Mouse (Mus musculus) gastrocnemius, postnatal 36 days (tissue): ENCODE measurements around the gene Inmt. TPM values are rescaled to one million over a fixed set of nuclear protein-coding genes. Genes with fewer than 3 reads are reported as not detected.
"Not testable (repeated sequence)": the region's sequence is repeated elsewhere in the genome, so short reads cannot be mapped to it uniquely, and the experiment has no call there.

Source experiments
- DNase-seq, 2 experiments: peaks; one replicate each; pipeline ENCODE4 v3.0.0; 2022
- intact Hi-C: fragments of 180-260 bp; cut with DNase I; formaldehyde crosslinking; loops from one replicate; pipeline ENCODE4 v1.15.1; 2025
- long read RNA-seq, 2 experiments: library from polyadenylated mRNA; stranded (forward); transcript quantifications; one replicate each; pipeline ENCODE4 v2.0.0; 2021
- total RNA-seq, 2 experiments: library from RNA; stranded (reverse); gene quantifications; 2 replicates each; pipeline ENCODE4 v1.2.3; 2021

Inmt gene
- total RNA-seq, result 10 to 100 TPM in 1 of 2 experiments, 1 to 10 TPM in 1; 7.3 to 10.8 TPM
- long read RNA-seq, experiment 1, partial matches to known transcripts, result 1 of 3 reads
- long read RNA-seq, experiment 1, other reads (novel, unspliced or antisense), result 0 of 3 reads
- long read RNA-seq, experiment 2, partial matches to known transcripts, result 1 of 4 reads
- long read RNA-seq, experiment 2, other reads (novel, unspliced or antisense), result 0 of 4 reads

- intact Hi-C loops, result no loop called here
These were observed at the start of gene Inmt for GRCm38 (mm10) chr6:55174741-55175181. Inmt (minus strand) TSS chr6:55175043.

DNA sequence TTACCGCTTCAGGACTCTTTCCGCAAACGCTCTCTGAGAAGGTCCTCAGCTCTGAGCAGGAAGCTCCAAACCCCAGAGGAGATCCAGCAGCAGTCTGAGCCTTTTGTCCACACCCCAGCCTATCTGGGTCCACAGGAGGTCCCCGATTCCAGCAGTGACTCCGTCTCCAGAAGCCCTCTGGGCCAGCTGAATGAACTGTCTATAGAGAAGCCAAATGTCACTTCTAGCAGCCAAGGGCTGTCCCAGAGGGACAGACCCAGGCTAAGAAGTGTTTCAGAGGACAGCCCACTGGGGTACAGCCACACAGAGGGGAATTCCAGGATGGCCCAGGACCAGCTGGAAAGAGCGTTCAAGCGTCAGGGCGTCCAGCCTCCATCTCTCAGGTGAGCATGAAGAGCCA is 49.1 kb upstream of the Inmt start:
- DNase-seq, result no peak
- intact Hi-C loops, result no loop called here

More at GRCm38 (mm10) chr6:55174741-55175181, at the start of gene Inmt:
- no peak for DNase-seq

- DNase-seq, result no peak
- intact Hi-C loops, result no loop called here
These were observed 43.4 kb upstream of the Inmt start for GRCm38 (mm10) chr6:55218232-55218631.

GRCm38 (mm10) chr6:55214541-55214940 is 39.7 kb upstream of the Inmt start:
- intact Hi-C loops, result no loop called here
- peak; percentile 29 to 37 for DNase-seq

DNA sequence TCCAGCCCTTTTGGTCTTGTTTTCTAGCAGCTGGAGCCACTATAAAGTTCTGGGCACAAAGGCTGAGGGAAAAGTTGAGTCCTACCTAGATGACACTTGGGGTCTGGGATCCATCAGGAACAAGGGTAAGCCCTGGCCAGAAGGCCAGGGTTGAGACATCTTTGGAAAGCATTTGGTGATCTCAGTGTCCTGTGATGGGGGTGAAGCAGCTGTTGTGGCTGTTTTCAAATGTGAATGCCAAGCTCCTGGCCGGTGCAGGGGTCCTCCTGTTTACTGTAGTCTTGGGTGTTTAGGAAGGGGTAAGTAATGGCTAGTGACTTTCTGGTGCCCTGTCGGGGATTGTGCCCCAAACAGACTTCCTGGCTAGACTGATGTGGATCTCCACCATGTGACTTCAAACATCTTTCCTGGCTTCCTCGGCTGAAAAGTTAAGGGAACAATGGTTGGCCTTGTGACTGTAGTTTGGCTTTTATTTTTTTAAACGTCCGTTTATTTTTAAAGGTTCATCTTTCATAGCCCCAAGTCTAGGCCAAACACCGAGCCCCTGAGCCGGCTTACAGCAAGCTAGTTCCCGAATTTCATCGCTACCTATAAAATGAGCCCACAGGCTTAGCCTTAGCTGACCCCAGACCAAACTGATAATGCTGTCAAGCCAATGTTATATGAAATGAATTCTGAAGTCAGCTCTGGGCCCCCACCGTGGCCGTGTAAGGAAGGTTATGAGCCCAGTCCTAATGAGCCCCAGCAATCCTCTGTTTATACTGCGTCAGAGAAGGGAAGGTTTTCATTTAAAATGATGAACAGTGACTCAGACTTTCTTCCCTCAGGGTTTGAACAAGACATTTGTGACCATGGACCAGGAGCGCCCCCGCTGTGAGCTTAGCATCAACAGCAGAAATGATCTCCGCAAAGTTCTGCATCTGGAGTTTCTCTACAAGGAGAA is 35.9 kb upstream of the Inmt start:
- peak in 1 of 2 experiments; percentile 41 for DNase-seq
- intact Hi-C loops, result no loop called here

DNA sequence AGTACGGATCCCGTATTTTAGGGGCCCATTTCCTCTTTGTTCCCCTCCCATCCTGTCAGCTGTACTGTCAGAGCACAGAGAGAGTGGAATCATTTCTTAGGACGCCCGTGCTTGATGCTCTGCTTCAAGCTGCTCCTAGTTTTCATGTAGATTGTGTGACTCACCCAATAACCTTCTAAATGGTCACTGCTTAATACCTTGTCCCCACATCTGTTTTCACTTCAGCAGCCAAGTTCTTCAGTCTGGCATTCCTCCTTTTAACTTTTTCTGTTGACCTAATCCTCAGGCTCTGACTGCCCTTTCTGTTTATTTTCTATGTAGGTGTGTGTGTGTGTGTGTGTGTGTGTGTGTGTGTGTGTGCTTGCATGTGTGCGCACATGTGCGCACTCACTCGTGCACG is 32.9 kb upstream of the Inmt start:
- no peak for DNase-seq
- intact Hi-C loops, result no loop called here

- intact Hi-C loops, result no loop called here
- DNase-seq, result no peak
These were observed 29.1 kb upstream of the Inmt start for GRCm38 (mm10) chr6:55203931-55204330.

GRCm38 (mm10) chr6:55202913-55203910 is 28.4 kb upstream of the Inmt start, which contains the start of gene Mindy4:
Mindy4 (plus strand) TSS chr6:55203383.
- intact Hi-C loops, result no loop called here

DNA sequence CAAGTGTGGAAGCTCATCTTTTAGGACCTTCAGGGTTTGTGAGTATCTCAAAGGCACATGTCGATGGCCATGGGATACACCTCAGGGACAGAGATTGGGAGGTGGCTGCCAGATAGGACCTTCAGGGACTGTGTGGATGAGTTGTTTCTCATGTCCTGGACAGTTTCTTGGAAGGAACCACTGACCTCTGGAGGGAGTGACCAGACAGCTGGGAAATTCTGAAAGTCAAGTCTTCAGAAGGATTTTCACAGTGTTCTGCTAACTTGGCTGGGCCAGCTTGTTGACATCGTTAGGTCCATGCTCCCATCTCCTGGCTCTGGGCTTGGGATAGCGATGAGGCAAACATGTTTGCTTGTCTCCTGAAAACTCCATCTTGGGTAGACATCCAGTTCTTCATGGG is 24.2 kb upstream of the Inmt start:
- DNase-seq, result no peak
- intact Hi-C loops, result no loop called here

More at GRCm38 (mm10) chr6:55202913-55203910, 28.4 kb upstream of the Inmt start, which contains the start of gene Mindy4:
- peak; percentile 82 to 91 for DNase-seq

DNA sequence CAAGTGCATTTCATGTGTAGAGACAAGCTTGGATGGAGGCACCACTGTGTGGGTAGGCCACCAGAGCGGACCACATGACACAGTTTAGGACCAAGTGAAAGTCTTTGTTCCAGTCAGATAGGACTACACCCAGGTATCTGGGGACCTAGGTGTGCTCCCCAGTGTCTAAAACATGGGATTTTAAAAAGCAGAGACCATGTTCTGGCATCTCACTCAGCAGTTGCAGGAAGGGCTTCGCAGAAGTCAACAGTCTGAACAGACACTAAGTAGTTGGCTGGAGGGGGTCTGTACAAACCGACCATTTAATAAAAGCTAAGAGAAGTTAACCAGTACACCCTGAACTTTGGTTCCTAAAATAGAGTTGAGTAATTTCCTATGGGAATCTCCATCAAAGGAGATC is 18.3 kb upstream of the Inmt start:
- intact Hi-C loops, result no loop called here
- no peak for DNase-seq

DNA sequence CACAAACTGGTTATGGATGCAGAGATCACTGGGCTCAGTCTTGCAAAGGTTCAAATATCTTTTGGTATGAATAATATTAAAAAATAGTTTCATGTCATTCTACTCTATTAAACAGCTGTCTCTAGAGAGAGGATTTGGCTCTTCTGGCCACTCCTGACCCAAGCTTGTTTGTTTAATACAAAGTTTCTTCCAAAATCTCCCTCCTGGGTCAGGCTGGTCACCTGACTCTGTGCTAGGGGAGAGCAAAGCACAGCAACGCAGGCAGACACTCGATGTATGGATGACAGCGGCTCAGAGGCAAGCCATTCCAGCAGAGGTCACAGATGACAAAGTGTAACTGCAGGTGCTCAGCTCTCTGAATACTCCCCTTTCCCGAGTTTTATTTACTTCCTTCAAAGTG is 16.7 kb upstream of the Inmt start:
- DNase-seq, result no peak
- intact Hi-C loops, result no loop called here

DNA sequence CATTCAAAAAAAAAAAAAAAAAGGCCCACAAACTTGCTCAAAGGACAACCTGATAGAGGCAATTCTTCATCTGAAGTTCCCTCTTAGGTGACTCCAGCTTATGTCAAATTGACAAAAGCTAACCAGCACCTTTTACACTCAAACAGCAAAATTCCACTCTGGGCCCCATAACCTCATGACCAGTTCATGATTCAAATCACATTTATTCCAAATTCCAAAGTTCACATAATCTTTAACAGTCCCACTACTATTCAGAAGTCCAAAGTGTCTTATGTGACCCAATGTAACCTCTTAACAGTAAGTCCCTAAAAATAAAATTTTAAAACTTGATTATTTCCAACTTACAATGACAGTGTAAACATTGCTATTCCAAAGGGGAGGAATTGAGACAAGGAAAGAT is 14.6 kb upstream of the Inmt start:
- intact Hi-C loops, result no loop called here
- no peak for DNase-seq

DNA sequence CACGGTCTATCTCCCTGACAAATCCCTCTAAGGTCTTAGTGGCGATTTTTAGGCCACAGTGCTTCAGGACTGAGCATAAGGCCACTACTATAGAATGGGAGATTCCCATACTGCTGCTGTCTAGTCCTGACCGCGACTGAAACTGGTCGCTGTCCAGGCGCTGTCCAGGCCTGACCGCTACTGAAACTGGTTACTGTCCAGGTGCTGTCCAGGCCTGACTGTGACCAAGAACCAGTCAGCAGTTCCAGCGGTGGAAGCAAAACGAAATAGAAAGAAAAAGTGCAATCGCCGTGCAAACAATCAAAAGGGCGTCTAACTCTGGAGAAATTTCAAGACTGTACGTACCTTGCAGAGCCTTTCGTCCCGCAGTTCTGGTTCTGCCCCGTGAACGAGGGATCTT is 13.0 kb upstream of the Inmt start:
- intact Hi-C loops, DNase-seq: not testable (repeated sequence)

DNA sequence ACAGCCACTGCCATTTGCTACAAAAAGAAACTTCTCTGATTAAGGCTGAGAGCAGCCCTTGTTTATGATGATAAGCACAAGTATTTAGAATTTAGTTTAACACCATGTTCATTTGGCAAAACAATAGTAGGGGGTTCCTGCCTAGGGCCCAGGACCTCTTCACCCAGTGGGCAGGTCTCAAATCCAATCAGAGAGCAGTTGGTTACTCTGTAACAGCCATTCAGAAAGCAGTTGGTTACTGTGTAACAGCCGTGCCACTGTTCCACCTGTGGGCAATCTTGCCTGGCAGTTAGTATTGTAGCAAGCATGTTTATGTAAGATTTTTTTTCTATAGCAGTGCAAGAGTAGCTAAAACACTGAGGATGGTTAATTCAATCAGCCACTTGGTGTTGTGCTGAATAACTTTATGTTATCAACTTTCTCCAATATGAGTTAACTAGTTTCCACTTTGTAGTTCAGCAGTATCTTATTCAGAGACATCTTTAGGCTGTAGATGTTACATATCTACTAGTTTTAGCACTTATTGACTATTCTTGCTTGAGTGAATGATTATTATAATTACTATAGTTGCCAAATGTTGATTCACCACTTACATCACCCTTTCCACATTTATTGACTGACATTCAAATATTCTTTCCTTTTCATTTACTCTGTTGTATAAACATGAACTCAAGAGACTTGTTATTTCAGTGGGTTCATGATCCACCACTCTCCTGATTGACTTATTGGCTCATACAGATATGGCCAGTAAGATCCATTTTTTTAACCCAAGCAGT is 8.0 kb upstream of the Inmt start:
- no peak for DNase-seq
- intact Hi-C loops, result no loop called here

DNA sequence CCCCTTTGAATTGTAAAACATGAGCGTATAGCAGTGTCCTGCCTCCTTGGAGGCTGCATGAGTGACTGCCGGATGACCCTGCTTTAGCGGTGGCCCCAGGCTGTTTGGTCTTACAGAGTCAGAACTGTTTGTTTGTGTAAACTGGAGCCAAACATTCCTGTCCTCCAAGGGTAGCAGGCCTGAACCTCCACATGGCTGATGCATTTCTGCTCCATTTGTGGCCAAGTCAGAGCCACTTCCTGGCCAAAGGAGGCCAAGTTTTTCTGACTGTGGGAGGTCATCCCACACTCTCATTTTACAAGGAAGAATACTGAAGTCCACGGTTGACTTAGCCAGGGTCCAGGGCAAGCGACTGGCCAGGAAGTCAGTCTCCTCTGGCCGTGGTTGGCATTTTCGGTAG is 4.7 kb upstream of the Inmt start:
- no peak for DNase-seq
- intact Hi-C loops, result no loop called here

GRCm38 (mm10) chr6:55177060-55177732 is 2.4 kb upstream of the Inmt start:
- no peak for DNase-seq
- intact Hi-C loops, result no loop called here

GRCm38 (mm10) chr6:55175892-55176291 is 1.0 kb upstream of the Inmt start:
- no peak for DNase-seq
- intact Hi-C loops, result no loop called here

DNA sequence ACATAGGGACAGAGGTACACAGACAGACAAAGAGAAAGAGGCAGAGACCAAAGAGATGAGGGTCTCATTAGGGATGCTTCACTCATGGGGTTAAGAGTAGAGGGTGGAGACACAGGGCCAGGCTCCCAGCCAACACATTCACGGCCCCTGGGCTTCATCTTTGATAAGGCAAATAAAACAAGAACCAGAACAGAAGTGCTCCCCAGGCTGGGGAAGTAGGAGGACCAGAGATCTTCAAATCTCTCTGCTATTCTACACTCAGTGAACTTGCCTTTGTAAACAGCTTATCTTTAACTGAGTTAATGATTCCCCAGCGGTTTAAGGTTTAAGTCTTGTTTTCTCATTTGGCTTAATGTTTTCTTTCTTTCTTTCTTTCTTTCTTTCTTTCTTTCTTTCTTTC is 613 bp upstream of the Inmt start:
- intact Hi-C loops, result no loop called here
- no peak for DNase-seq

DNA sequence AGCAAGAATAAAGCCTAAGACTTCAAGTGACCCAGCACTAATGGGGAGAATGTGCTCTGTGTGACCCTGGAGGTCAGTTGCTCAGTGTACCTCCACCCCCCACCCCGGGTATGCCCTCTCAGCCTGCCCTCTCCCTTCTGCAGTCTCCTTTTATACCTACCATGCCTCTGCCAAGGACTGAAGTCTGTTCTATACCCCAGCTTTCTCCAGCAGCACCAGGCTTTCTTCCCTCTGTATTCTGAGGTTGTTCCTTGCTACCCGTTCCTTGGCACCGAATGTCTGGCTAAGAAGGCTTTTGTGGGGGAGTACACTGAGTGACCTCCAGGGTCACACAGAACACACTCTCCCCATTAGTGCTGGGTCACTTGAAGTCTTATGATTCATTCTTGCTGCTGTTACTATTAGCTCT is 898 bp downstream of the Inmt start:
- intact Hi-C loops, result no loop called here
- DNase-seq, result no peak
